ENCODE assay signal across 19 mouse cellular contexts in the genomic region with DNA sequence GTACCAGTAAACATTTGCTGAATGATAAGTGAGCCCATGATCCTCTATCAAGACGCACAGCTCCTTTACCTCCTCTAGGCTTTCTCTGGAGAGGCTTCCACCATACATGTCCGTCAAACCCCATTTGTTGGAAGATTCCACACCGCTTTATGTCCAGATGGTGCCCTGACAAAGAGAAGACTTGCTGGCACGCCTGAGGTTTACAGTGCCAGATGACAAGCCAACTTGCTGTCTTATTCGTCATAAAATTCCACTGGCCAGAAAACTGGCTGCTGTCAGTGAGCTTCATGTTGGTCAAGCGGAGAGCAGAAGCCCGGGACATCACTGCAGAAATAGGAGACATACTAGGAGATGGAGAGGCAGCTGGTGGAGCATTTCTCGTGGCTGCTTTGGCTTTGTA.
A peak's percentile ranks its signal among the peaks of the same experiment; 100 is the strongest.
DNase-seq lines count a peak whose midpoint lies in the region; ATAC-seq lines count a peak whose summit lies in the region.
"Had no signal": no experiment of that assay in that cellular context is flagged by ENCODE, and none has a peak within 500 bp of the region (broad histone marks: within the 10 kb centered on the region; RNA-seq: fewer than 3 reads in every experiment).

No protein-coding gene starts in this region.

- no peaks in the 10 kb centered on the region for H3K27me3 ChIP-seq in forebrain, embryonic 13.5 days
- H3K27me3 ChIP-seq in forebrain, embryonic 11.5 days (ENCODE audit: control insufficient read depth, insufficient read depth, low read length) = no peaks in the 10 kb centered on the region
- no peaks in the 10 kb centered on the region for H3K27me3 ChIP-seq in neural tube, embryonic 13.5 days
- H3K27me3 ChIP-seq: CH12.LX; limb, embryonic 15.5 days; midbrain, embryonic 12.5 days had no signal

- H3K4me3 ChIP-seq in forebrain, embryonic 13.5 days = no peak overlapping the region
- H3K4me3 ChIP-seq in forebrain, embryonic 11.5 days (ENCODE audit: low read depth, low read length) = no peak overlapping the region
- no peak overlapping the region for H3K4me3 ChIP-seq in neural tube, embryonic 13.5 days
- H3K4me3 ChIP-seq: gastrocnemius, adult 2 months; limb, embryonic 15.5 days; midbrain, embryonic 12.5 days had no signal

- H3K36me3 ChIP-seq in forebrain, embryonic 13.5 days (ENCODE audit: poor library complexity, severe bottlenecking) = no peaks in the 10 kb centered on the region
- no peaks in the 10 kb centered on the region for H3K36me3 ChIP-seq in forebrain, embryonic 11.5 days (ENCODE audit: control insufficient read depth, insufficient read depth, low read length)
- 0 out of 2 replicates have a peak, but pooled peaks cover 5% of the 10 kb centered on the region for H3K36me3 ChIP-seq in neural tube, embryonic 13.5 days
- H3K36me3 ChIP-seq: limb, embryonic 15.5 days; midbrain, embryonic 12.5 days had no signal

- H3K9me3 ChIP-seq in forebrain, embryonic 13.5 days (replicated peaks) = no peaks in the 10 kb centered on the region
- H3K9me3 ChIP-seq in forebrain, embryonic 11.5 days (ENCODE audit: control insufficient read depth, low read length) = no peaks in the 10 kb centered on the region
- no peaks in the 10 kb centered on the region for H3K9me3 ChIP-seq in neural tube, embryonic 13.5 days
- H3K9me3 ChIP-seq: limb, embryonic 15.5 days; midbrain, embryonic 12.5 days had no signal

- H3K4me1 ChIP-seq in forebrain, embryonic 13.5 days = peaks cover 48% of the 10 kb centered on the region
- H3K4me1 ChIP-seq in forebrain, embryonic 11.5 days (replicated peaks; ENCODE audit: control insufficient read depth, insufficient read depth, low read length) = no peaks in the 10 kb centered on the region; the same call in 1 of the 2 replicates
- peaks cover 61% of the 10 kb centered on the region for H3K4me1 ChIP-seq in neural tube, embryonic 13.5 days (replicated peaks)
- H3K4me1 ChIP-seq: limb, embryonic 15.5 days had no signal

- H3K9ac ChIP-seq in forebrain, embryonic 13.5 days = no peak overlapping the region
- no peak overlapping the region for H3K9ac ChIP-seq in forebrain, embryonic 11.5 days (ENCODE audit: low read length)
- no peak overlapping the region for H3K9ac ChIP-seq in neural tube, embryonic 13.5 days
- H3K9ac ChIP-seq: limb, embryonic 15.5 days; midbrain, embryonic 12.5 days had no signal

- no peak for ATAC-seq in forebrain, embryonic 13.5 days
- no peak for ATAC-seq in forebrain, embryonic 11.5 days (replicated peaks; ENCODE audit: low FRiP score)
- no peak for ATAC-seq in neural tube, embryonic 13.5 days (ENCODE audit: low read depth)

- DNase-seq in forebrain, embryonic 11.5 days (ENCODE audit: low spot score) = no peak
- DNase-seq in neural tube, embryonic 10.5 days (ENCODE audit: extremely low spot score, low spot score) = no peak
- DNase-seq in cerebellum, postnatal 36 days = peak; percentile 51 to 54
- no peak for DNase-seq in B cell, adult 2 months
- no peak for DNase-seq in kidney, postnatal 10 days
- no peak for DNase-seq in right cerebral cortex, postnatal 10 days (ENCODE audit: low spot score in 2 of 2)
- DNase-seq: adrenal gland, postnatal 36 days; gastrocnemius, adult 2 months; heart, adult 18-20 months; kidney, adult 8-10 months; lung, adult 18-20 months; right cerebral cortex, postnatal 4 days; thymus, adult 18-20 months had no signal

- peak overlapping the region; percentile 16 for H3K27ac ChIP-seq in forebrain, embryonic 13.5 days
- H3K27ac ChIP-seq in forebrain, embryonic 11.5 days (ENCODE audit: low read depth, low read length) = no peak overlapping the region
- H3K27ac ChIP-seq in neural tube, embryonic 13.5 days (replicated peaks) = peak overlapping the region; percentile 65
- H3K27ac ChIP-seq: gastrocnemius, adult 2 months; limb, embryonic 15.5 days; macrophage; midbrain, embryonic 12.5 days had no signal

- 69% methylated on average over 8 of the region's 8 CpGs for WGBS in forebrain, embryonic 13.5 days
- WGBS in forebrain, embryonic 11.5 days = 90% methylated on average over 8 of the region's 8 CpGs
- 60% methylated on average over 8 of the region's 8 CpGs for WGBS in neural tube, embryonic 13.5 days

- H3K4me2 ChIP-seq in forebrain, embryonic 13.5 days = no peak overlapping the region
- H3K4me2 ChIP-seq in forebrain, embryonic 11.5 days (ENCODE audit: low read depth, low read length, severe bottlenecking) = no peak overlapping the region
- H3K4me2 ChIP-seq in neural tube, embryonic 13.5 days = no peak overlapping the region
- H3K4me2 ChIP-seq: limb, embryonic 15.5 days; midbrain, embryonic 12.5 days had no signal

Comparison
In these comparisons a context has a peak if more than half of its experiments do, and no peak if none do; other contexts are left out.
1. DNase-seq: peak in cerebellum, postnatal 36 days (2 of 2); none in forebrain, embryonic 11.5 days (single experiment), neural tube, embryonic 10.5 days (single experiment), B cell, adult 2 months (0 of 2), kidney, postnatal 10 days (single experiment) and right cerebral cortex, postnatal 10 days (0 of 2).